Mouse (Mus musculus) C2C12 (cell line): ENCODE data around the gene Micu2. TPM values are rescaled to one million over a fixed set of nuclear protein-coding genes. Genes with fewer than 3 reads are reported as not detected.

Experiments
- H3K27me3 ChIP-seq: one replicate; pipeline ENCODE4 v1.6.1; 2011; ENCODE audit not compliant: control insufficient read depth, insufficient read depth, insufficient read length
- H3K36me3 ChIP-seq: one replicate; pipeline ENCODE4 v1.6.1; 2011; ENCODE audit not compliant: control insufficient read depth, insufficient read depth
- H3K4me3 ChIP-seq: one replicate; pipeline ENCODE4 v1.5.1; 2011; ENCODE audit warnings: mild to moderate bottlenecking, control low read depth; ENCODE audit not compliant: poor library complexity, insufficient read depth, severe bottlenecking
- H3K79me2 ChIP-seq: one replicate; pipeline ENCODE4 v1.6.1; 2011; ENCODE audit not compliant: control insufficient read depth, insufficient read depth
- H3K79me3 ChIP-seq: one replicate; pipeline ENCODE4 v1.6.1; 2011; ENCODE audit warnings: low read depth, control low read depth
- H3ac ChIP-seq: one replicate; pipeline ENCODE3; 2011; ENCODE audit warnings: low read depth; ENCODE audit not compliant: control insufficient read depth, insufficient read length
- CEBPB ChIP-seq: IDR thresholded peaks from one replicate; pipeline ENCODE4 v1.6.1; 2011; ENCODE audit warnings: low read depth, mild to moderate bottlenecking, control low read depth, moderate library complexity
- CTCF ChIP-seq: IDR thresholded peaks from one replicate; pipeline ENCODE4 v1.5.1; 2011; ENCODE audit not compliant: control insufficient read depth, insufficient read depth, insufficient read length
- FOSL1 ChIP-seq: IDR thresholded peaks from one replicate; pipeline ENCODE4 v1.8.0; 2011; ENCODE audit warnings: mild to moderate bottlenecking, low read length; ENCODE audit not compliant: poor library complexity, insufficient read depth, severe bottlenecking
- MAX ChIP-seq: IDR thresholded peaks from one replicate; pipeline ENCODE4 v1.6.1; 2011; ENCODE audit warnings: mild to moderate bottlenecking, control low read depth
- MYOD1 ChIP-seq: IDR thresholded peaks from one replicate; pipeline ENCODE4 v1.6.1; 2011; ENCODE audit warnings: low read depth; ENCODE audit not compliant: control insufficient read depth, insufficient read length
- MYOG ChIP-seq: IDR thresholded peaks from one replicate; pipeline ENCODE4 v1.6.1; 2011; ENCODE audit not compliant: control insufficient read depth, insufficient read length; ENCODE audit errors: extremely low read depth
- USF1 ChIP-seq: IDR thresholded peaks from one replicate; pipeline ENCODE4 v1.6.1; 2011; ENCODE audit warnings: low read depth, mild to moderate bottlenecking, control low read depth, moderate library complexity
- polyA plus RNA-seq: library from polyadenylated mRNA; unstranded; fragments of >200 nt; fragmentation: generic; extraction: Trizol; gene quantifications from one replicate; pipeline ENCODE4 v1.2.1, GENCODE M21; 2012; ENCODE audit warnings: missing spikeins

Micu2 gene
- polyA plus RNA-seq, 1 experiment, result 33.2 TPM

DNA sequence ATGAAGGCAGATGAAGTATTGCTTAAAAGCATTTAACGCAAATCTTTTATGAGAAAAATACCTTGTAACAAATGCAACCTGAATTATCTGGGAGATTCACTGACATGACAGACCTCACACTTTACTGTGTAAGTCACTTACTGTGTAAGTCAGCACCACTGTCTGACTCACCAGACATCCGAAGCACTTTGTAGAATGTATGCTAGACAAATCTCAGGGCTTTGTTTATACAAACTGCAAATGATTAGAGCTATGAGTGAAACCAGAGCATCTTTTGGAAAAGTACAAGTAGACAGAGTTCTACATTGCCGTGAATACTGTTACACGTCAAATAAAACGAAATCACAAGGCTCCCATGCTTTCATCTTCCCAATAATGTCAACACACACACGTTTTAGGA is 23.4 kb downstream of the Micu2 start:
- peaks cover 27% of the 10 kb centered on the region for H3K79me2 ChIP-seq

GRCm38 (mm10) chr14:57971986-57972525 is 27.0 kb downstream of the Micu2 start:
- Histone ChIP-seq H3ac (no peak overlapping the region), H3K79me2 (peaks cover 4% of the 10 kb centered on the region), H3K27me3 (no peaks in the 10 kb centered on the region), H3K79me3 (peaks cover 2% of the 10 kb centered on the region), H3K36me3 (peaks cover 27% of the 10 kb centered on the region), H3K4me3 (no peak overlapping the region)
- TF ChIP-seq FOSL1, result no peak
- TF ChIP-seq MYOD1, result peak; percentile 28

More for the DNA sequence above, 23.4 kb downstream of the Micu2 start:
- H3K79me3 ChIP-seq, result peaks cover 5% of the 10 kb centered on the region
- no peak overlapping the region for H3K4me3 ChIP-seq
- no peak overlapping the region for H3ac ChIP-seq
- peaks cover 1% of the 10 kb centered on the region for H3K36me3 ChIP-seq
- TF ChIP-seq MYOG (no peak), CTCF (no peak), CEBPB (no peak), FOSL1 (no peak), MYOD1 (no peak), MAX (no peak), USF1 (no peak)
- H3K27me3 ChIP-seq, result no peaks in the 10 kb centered on the region

DNA sequence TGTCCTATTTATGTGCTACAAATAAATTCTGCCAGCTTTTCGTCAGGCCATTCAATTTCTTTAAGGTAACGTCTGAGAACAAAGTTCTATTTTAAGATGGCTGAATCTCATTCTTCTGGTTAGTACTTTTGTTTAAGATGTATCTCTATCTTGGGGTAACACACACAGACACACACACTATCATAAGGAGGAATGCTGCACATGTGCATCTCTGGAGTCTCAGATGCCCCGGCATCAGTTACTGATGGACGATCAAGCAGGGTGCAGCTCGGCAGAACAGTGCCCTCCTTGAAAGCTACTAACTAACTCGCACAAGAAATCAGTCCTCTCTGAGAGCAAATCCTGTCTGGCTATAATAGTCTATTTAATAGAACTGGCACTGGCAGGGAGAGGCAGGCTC is 30.2 kb downstream of the Micu2 start:
- Histone ChIP-seq H3K79me3 (peaks cover 2% of the 10 kb centered on the region), H3K27me3 (no peaks in the 10 kb centered on the region), H3K4me3 (no peak overlapping the region), H3K79me2 (no peaks in the 10 kb centered on the region), H3K36me3 (peaks cover 27% of the 10 kb centered on the region), H3ac (no peak overlapping the region)
- TF ChIP-seq FOSL1 (no peak), USF1 (no peak), CEBPB (no peak), MYOD1 (no peak), MYOG (no peak), MAX (no peak), CTCF (no peak)

DNA sequence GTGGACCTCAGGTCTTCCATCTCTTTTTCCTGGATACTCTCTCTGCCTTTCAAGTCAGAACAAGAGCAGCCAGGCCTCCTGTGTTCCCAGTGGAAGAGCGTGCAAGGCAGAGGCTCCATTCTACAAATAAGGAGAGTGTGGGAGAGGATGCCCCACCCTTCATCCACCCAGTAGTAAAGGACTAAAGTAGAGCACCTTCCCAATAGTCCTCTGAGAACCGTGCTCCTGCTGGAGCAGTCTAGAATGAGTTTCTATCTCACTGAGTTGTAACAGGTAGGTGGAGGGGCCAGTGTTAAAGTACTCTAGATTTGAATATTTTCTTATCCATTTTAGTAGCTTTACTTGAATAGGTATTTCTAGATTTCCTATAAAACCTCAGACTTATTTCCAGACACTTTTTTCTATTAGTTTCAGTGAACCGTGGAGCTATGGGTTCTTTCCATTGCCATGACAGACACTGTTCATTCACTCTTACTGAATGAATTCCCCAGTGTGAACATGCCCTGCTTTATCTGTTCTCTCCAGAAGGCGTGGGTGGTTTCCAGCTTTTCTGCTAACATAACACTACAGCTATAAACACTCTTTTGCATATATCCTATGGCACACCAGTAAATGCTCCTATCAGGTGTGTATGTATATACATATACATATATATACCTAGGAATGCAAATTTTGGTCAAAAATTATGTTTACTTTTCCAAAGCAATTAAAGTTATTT is 31.8 kb downstream of the Micu2 start:
- Histone ChIP-seq H3K4me3 (no peak overlapping the region), H3ac (no peak overlapping the region), H3K79me3 (peaks cover 1% of the 10 kb centered on the region), H3K27me3 (no peaks in the 10 kb centered on the region), H3K36me3 (peaks cover 27% of the 10 kb centered on the region), H3K79me2 (no peaks in the 10 kb centered on the region)
- no peak for TF ChIP-seq MYOG
- no peak for TF ChIP-seq CEBPB
- no peak for TF ChIP-seq CTCF
- no peak for TF ChIP-seq MYOD1
- TF ChIP-seq MAX, result no peak
- TF ChIP-seq USF1, result no peak
- no peak for TF ChIP-seq FOSL1

DNA sequence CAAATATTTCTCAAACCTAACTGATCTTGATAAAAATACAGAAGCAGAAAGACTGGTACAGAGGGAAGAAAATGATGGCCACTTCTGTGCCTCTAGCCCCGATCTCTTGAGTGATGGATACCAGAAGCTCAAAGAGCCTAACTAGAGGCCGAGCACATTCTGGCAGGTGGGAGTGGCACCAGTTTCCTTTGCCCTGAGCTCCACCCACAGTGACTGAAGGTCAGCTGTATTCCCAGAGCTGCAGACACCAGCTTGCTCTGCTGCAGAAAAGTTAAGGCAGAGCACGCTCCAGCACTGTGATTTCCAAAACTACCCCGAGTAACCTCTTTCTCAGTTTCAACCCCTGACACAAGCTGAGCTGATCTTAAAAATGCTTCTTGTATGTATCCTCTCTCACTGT is 37.2 kb downstream of the Micu2 start:
- Histone ChIP-seq H3K4me3 (no peak overlapping the region), H3K79me2 (no peaks in the 10 kb centered on the region), H3K36me3 (no peaks in the 10 kb centered on the region), H3ac (no peak overlapping the region), H3K79me3 (no peaks in the 10 kb centered on the region), H3K27me3 (no peaks in the 10 kb centered on the region)
- TF ChIP-seq CTCF (no peak), CEBPB (no peak), USF1 (no peak), MYOD1 (no peak), MYOG (no peak), MAX (no peak), FOSL1 (no peak)
